Mouse (Mus musculus): Measurements from ENCODE around the gene Dera.

Dera gene

DNA sequence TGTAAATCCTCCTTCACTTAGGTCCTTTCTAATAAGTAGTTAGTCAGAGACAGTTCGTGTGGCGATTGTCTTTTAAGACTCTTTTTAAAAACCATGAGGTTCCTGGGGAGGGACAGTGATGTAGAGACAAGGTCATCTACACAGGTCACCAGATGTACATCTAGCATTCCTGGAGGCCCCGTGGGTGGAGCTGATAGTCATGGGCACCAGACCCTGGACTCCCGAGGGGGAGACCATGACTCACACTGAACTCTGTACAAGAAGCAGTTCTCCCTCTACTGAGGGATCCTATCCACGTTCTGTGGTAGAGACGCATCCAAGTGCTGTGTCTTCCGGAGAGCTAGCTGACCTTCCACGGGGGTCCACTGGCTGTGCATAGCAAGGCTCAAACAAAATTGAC is 22.6 kb downstream of the Dera start:
- no peak for TF ChIP-seq GATA4 (IDR thresholded peaks at IDR 0.05; ENCODE audit: insufficient replicate concordance, low read length)

DNA sequence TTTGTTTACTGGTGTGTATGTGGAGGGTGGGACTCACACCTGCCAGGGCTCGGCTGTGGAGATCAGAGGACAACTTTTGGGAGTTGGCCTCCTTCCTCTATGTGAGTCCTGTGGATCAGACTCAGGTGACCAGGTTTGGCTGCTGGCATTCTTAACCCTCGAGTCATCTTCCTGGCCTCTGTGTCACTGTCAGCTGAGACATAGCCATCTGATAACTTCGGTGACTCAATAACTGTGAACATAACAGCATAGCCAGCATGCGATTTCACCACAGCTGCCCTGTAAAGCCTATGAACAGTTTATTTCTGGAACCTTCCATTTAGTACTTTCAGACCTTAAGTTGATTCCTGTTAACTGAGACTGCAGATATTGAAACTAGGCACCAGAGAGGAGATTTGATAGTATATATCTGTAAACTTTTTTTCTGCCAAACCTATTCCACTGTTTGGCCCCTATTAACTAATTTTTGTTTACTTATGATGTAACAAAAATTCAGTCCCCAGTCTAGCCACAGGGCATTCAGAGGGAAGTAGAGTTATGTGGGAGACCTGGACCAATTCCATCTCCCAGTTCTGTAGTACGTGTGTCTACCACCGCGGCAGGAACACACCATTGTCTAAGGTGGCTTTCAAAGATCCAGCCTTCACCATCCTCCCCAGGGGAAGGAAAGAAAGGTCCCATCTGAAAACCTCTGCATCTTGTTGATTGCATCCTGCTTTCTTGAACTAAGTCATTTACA is 29.7 kb downstream of the Dera start:
- peak; percentile 43; the same call in 1 of the 2 replicates for TF ChIP-seq GATA4 (IDR thresholded peaks at IDR 0.05; ENCODE audit: insufficient replicate concordance, low read length)

DNA sequence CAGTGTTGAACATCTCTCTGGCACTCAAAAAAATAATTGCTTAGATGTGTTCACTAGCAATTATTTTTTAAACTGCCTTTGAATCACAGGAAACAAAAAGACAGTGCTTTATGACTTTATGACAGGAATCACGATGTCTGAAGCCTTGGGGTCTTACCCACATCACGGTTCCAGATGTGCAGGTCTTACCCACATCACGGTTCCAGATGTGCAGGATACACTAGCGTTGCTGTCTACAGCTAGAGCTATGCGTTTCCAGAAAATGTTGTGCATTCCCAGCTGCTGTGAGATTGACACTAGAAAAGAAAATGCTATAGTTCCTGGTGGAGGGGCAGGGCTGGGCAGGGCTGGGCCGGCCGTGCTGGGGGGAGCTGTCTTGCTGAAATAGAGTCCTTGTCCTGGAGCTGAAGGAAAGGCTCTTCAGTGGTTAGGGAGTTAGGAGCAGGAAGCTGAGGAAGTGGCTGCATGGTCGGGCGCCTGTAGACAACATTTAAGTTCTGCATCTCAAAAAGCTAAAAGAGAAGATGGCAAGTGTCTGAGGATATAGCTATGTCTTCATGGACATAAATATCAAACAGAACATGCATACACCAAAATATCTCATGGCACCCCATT is 34.7 kb downstream of the Dera start:
- TF ChIP-seq GATA4 (IDR thresholded peaks at IDR 0.05; ENCODE audit: insufficient replicate concordance, low read length) = no peak

DNA sequence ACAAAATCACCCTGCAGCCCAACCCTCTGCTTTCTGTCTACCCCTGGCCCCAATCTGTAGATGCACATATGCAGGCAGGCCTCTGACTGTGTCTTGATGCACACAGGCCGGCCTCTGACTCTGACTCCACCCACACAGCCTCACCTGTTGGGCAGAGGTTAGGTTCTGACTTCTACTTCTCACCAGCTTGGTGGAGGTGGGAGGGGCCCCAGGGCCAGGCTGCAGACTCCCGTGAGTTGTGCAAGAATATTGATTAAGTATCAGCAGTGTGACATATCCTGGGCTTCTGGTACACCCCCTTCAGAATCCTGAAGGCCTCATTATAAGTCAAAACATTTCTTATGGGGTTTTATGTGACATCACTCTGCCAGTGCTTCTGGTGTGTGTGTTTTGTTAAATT is 35.3 kb downstream of the Dera start:
- no peak for TF ChIP-seq GATA4 (IDR thresholded peaks at IDR 0.05; ENCODE audit: insufficient replicate concordance, low read length)

DNA sequence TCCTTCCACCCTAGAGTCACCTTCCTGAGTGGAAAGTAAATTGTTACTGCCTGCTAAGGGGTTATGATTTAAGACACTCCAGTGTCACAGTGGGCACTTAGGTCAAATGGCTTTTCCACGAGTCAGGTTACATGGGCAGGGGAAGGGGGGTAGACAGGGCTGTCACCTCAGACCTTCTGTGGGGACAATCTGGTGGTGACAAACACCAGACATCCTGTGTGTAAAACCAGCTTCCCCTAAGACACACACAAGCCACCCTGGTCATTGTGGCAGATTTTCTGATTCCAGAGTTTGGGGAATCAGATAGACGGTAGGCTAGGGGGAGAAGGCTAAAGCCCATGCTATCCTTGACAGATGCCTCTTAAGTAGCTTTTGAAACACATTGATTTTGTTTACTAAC is 41.1 kb downstream of the Dera start:
- no peak for TF ChIP-seq GATA4 (IDR thresholded peaks at IDR 0.05; ENCODE audit: insufficient replicate concordance, low read length)

DNA sequence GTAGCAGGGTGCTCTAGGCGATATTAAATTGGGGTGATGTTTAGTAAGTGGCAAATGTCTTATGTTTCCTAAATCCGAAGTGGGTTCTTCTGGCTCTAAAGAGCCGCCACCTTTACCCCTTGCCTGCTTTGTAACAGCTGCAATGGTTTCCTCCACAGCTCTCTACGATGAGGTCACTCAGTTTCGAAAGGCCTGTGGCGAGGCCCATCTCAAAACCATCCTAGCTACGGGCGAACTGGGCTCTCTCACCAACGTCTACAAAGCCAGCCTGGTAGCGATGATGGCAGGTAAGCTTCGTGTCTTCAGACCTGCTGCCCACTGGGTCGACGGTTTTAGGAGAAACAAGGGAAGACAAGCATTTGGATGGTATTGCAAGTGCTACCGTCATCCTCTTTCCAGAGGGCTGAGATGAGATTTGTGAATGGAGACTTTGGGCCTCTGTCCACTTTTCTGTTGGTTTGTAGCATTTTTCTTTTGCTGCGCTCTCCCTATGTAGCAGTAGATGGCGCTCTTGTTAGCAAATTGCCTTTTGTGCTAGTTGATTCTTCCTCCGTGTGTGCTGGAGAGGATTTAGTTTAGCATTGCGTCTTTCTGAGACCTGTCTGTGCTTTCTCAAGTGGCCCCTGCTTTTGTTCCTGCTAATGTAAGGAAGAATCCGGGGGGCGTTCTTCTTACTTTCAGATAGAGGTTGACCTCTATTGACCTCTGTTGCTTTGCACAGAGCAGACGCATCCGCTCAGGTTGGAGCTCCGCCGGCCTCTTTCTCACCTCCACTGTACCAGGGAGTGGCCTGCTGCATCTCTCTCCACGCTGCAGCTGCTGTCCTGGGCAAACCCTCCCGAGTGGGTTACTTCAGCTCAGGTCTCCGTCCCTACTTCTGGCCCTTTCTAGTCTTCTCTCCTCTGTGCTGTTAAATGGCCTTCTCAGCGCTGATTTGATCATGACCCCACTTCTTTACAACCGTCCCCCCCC is 42.5 kb downstream of the Dera start:
- no peak for TF ChIP-seq GATA4 (IDR thresholded peaks at IDR 0.05; ENCODE audit: insufficient replicate concordance, low read length)

DNA sequence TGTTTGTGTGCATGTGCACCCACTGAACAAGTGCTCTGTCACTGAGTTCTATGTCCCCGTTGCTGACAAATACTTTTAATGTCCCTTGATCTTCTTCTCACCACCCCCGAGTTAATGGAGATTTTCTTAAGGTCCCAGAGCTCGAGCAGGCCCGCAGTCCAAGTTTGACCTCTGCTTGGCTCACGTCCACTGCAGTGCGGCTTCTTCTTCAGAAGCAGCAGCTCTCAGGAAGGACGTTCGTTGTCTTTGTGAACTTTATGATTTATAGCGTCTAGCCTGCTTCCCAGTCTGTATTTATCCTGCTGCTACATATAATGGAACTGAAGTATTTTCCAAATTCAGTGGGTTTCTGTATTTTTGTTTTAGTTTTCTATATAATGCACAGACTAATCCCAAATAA is 44.9 kb downstream of the Dera start:
- TF ChIP-seq GATA4 (IDR thresholded peaks at IDR 0.05; ENCODE audit: insufficient replicate concordance, low read length) = no peak

DNA sequence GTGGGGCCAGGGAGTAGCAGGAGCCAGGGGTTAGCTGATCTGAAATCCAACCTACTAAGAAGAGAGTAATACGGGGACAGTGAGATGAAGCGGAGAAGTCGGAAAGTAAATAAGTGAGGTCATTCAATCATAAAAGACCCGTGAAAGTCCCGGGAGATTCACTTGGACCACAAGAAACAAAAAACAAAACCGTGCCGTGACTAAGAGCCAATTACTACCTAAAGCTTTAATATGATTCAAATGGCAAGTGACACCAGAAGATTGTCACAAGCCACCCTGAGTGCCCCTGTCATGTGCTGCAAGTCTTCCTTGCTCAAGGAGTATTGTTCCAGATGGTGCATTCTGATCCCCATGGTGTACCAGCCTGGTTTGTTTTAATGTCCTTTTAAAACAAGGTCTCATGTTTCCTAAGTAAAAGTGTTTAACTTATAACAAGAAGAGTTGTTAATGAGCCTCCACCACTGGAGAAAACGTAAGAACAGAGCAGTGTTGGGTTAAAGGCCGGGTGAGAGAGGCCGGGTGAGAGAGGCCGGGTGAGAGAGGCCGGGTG is 49.2 kb downstream of the Dera start:
- TF ChIP-seq GATA4 (IDR thresholded peaks at IDR 0.05; ENCODE audit: insufficient replicate concordance, low read length) = no peak

DNA sequence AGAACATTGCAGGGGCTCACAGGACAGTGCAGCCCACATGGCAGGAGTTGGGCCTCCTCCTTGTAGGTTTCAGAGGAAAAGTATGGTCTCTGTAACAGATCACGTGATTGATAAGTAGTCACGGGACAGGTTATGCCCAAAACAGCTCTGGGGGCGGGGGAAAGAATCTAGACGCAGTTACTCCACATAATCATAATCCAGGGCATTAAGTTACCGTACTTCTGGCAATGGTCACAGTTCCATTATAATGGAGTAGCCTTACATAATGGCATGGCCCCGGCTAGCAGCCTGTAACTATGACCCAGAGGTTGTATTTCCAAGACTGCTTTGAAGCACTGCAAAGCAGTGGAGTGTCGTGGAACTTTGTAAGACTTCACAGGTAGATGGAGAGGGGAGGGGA is 49.8 kb downstream of the Dera start:
- no peak for TF ChIP-seq GATA4 (IDR thresholded peaks at IDR 0.05; ENCODE audit: insufficient replicate concordance, low read length)

DNA sequence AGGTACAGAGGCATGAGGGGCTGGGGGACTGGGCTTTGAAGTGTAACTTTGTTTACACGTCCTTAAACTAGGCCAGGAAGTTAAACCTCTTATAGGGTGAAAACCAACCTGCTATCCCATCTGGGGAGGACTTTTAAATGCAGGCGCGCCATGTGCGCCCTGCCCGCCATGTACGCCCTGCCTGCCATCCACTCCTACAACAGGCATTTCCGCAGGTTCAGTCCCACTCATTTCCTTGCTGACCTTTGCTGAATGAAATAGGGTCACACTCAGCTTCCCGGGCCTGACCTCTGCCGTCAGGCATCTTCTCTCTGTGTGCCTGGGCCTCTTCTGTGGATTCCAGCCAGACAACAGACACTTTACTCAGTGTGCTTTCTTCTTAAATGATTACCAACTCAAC is 50.3 kb downstream of the Dera start:
- no peak for TF ChIP-seq GATA4 (IDR thresholded peaks at IDR 0.05; ENCODE audit: insufficient replicate concordance, low read length)

DNA sequence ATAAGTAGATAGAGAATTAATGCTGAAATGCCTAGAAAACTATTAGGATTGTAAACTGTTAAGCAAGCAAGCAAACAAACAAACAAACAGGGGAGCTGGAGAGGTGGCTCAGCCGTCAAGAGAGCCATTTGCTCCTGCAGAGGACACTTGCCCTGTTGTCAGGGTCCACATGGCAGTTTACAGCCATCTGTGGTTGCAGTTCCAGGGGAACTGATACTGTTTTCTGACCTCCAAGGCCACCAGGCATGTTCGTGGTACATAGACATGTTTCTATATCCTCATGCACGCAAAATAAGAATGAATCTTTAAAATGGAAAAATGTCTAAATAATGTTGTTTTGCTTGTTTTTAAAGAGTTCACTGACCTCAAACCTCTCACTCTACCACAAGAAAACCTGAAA is 52.0 kb downstream of the Dera start:
- TF ChIP-seq GATA4 (IDR thresholded peaks at IDR 0.05; ENCODE audit: insufficient replicate concordance, low read length) = no peak

DNA sequence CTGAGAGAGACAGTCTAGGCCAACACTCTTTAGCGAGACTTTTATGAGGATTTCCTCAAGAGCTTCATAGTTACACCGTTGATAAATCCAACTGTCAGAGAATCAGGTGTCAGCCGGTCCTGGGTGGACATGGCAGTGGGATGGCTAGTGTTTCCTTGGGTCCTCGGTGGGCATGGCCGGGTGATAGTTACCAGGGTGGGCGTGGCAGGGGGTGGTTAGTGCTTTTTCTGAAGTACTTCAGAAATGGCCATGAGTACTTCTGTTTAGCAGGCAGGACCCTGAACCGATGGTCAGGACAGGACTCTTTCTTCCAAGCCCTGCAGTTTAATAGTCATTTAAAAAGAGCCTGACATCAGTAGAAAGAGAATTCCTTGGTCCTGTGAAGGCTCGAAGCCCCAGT is 52.5 kb downstream of the Dera start:
- TF ChIP-seq GATA4 (IDR thresholded peaks at IDR 0.05; ENCODE audit: insufficient replicate concordance, low read length) = no peak

DNA sequence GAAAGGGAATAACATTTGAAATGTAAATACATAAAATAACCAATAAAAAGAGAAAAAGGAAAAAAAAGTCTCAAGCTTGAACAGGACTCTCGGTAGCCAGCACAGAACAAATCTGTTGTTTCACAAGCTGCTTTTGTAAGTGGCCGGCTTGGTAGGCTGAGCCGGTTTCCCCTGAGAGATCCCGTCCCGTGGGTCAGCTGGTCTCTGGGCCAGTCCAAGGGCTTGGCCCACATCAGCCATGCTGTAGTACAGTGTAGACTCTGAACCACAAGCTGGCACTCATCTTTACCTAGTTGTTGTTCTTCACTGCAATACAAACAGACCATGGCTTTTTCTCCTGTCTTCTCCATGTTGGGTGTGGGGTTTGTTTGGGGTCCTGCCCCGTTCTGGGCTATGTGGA is 53.0 kb downstream of the Dera start:
- TF ChIP-seq GATA4 (IDR thresholded peaks at IDR 0.05; ENCODE audit: insufficient replicate concordance, low read length) = no peak

DNA sequence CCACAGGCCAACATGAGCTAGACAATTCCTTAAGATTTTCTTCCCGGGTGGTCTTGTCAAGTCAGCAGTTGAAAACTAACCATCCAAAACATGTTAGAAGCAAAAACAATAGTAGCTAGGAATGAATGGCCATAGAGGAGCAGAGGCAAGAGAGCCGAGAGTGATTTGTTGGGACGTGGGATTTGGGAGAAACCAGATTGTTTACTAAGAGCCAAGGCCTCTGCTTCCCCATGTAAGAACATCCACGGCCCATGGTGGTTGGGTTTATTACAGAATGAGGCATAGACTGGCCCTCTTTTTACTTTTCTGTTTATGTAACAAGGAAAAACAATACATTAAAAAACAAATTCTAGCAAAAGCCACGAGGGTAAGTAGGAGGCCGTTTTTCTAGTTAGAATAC is 54.4 kb downstream of the Dera start:
- TF ChIP-seq GATA4 (IDR thresholded peaks at IDR 0.05; ENCODE audit: insufficient replicate concordance, low read length) = no peak

DNA sequence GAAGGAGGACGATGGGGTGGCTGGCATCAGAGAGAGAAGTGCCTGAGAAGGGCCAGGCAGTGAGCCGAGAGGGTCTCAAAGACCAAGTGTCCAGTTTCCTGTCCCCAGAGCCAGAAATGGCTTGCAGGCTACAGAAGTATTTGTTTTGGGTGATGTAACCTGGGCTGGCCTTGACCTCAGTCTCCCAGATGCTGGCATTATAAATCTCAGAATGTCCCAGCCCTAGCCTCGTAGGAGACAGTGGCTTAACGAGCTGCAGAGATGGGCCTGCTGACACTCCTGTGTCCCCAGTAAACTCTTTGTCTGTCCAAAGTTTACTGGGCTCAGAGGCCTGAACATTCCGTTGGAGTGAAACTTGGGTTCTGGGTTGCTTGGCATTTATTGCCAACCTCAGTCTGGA is 55.8 kb downstream of the Dera start:
- TF ChIP-seq GATA4 (IDR thresholded peaks at IDR 0.05; ENCODE audit: insufficient replicate concordance, low read length) = no peak

Data from liver, adult (tissue).